Mouse (Mus musculus) G1E-ER4 (cell line): ENCODE data around the gene Synj1. TPM values are rescaled to one million over a fixed set of nuclear protein-coding genes. Genes with fewer than 3 reads are reported as not detected.

Experiments used
- GATA1 ChIP-seq: IDR thresholded peaks from one replicate; pipeline ENCODE4 v1.8.0; 2012; ENCODE audit warnings: low read length, inconsistent platforms
- polyA plus RNA-seq: library from polyadenylated mRNA; stranded (reverse); fragments of >175 nt; gene quantifications from 2 replicates; pipeline ENCODE4 v1.2.3, GENCODE M21; 2012

Gene Synj1
- polyA plus RNA-seq, 1 experiment = 73.4 TPM

GRCm38 (mm10) chr16:90988039-90988438 is 23.1 kb downstream of the Synj1 start:
- TF ChIP-seq GATA1 = no peak

- TF ChIP-seq GATA1 = no peak
These were observed 40.1 kb downstream of the Synj1 start for GRCm38 (mm10) chr16:90971004-90971403.

GRCm38 (mm10) chr16:90966241-90966640 is 44.9 kb downstream of the Synj1 start:
- TF ChIP-seq GATA1 = no peak

GRCm38 (mm10) chr16:90964302-90964701 is 46.8 kb downstream of the Synj1 start:
- no peak for TF ChIP-seq GATA1

- no peak for TF ChIP-seq GATA1
These were observed 47.2 kb downstream of the Synj1 start for GRCm38 (mm10) chr16:90963866-90964265.

- no peak for TF ChIP-seq GATA1
These were observed 47.9 kb downstream of the Synj1 start for GRCm38 (mm10) chr16:90963231-90963630.

GRCm38 (mm10) chr16:90958301-90959085 is 52.6 kb downstream of the Synj1 start:
- no peak for TF ChIP-seq GATA1

GRCm38 (mm10) chr16:90955494-90955893 is 55.6 kb downstream of the Synj1 start:
- TF ChIP-seq GATA1 = no peak

GRCm38 (mm10) chr16:90953770-90954169 is 57.3 kb downstream of the Synj1 start:
- no peak for TF ChIP-seq GATA1

- TF ChIP-seq GATA1 = no peak
These were observed 58.0 kb downstream of the Synj1 start for GRCm38 (mm10) chr16:90953147-90953546.

- no peak for TF ChIP-seq GATA1
These were observed 60.6 kb downstream of the Synj1 start for GRCm38 (mm10) chr16:90950354-90950963.

GRCm38 (mm10) chr16:90946977-90947376 is 64.1 kb downstream of the Synj1 start:
- TF ChIP-seq GATA1 = no peak

GRCm38 (mm10) chr16:90941246-90941645 is 69.9 kb downstream of the Synj1 start:
- no peak for TF ChIP-seq GATA1

- TF ChIP-seq GATA1 = no peak
These were observed 76.3 kb downstream of the Synj1 start, which contains the start of gene Cfap298 for GRCm38 (mm10) chr16:90934687-90935328. Gene Cfap298 (minus strand): TSS chr16:90935114.

GRCm38 (mm10) chr16:90934193-90934686 is 76.9 kb downstream of the Synj1 start:
- TF ChIP-seq GATA1 = no peak

GRCm38 (mm10) chr16:90933534-90934176 is 77.5 kb downstream of the Synj1 start:
- no peak for TF ChIP-seq GATA1
